Mouse (Mus musculus): Measurements from ENCODE around the gene Zfp786. TPM values are rescaled to one million over a fixed set of nuclear protein-coding genes. Genes with fewer than 3 reads are reported as not detected.
A peak's percentile ranks its signal among the peaks of the same experiment; 100 is the strongest.
"Not testable (repeated sequence)": the region's sequence is repeated elsewhere in the genome, so short reads cannot be mapped to it uniquely, and the experiment has no call there.

Zfp786 gene
- polyA plus RNA-seq, 1 experiment from 2014 or later: 13.1 TPM

DNA sequence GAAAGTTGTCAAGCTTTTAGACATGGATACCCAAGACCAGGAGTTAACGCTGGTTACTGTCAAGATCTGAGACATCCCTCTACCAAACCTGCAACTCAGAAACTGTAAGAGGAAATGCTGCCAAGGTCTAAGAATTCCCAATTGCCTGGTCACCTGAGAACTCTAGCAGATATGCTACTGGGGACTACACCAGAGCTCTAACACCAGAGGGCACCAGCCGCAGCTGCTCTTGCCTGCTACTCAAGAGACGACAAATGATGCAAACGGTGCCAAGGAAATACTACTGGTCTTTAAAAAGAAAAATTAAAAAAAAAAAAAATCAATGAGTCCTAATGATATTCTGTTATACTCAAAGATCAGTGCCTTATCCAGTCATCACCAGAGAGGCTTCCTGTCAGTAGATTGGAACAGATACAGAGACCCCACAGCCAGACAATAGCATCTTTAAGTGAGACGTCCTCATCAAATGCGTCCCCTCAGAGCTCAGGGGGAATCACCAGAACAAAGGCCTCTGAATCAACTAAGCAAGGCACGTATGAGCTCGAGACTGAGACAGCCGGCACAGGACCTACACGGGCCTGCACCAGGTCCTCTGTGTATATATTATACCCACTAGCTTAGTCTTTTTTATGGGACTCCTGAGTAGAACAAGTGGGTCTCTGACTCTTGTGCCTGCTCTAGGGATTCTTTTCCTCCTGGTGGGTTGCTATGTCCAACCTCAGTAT is 36.4 kb downstream of the Zfp786 start:
- ATAC-seq (ENCODE audit: low FRiP score, low read depth): peak; percentile 77
- H3K9ac ChIP-seq (replicated peaks): no peak overlapping the region
- peak overlapping the region; percentile 71 for H3K27ac ChIP-seq (replicated peaks)
- H3K4me1 ChIP-seq: no peaks in the 10 kb centered on the region; the same call in 1 of the 2 replicates
- H3K36me3 ChIP-seq: peaks cover 47% of the 10 kb centered on the region
- 51% methylated on average over 10 of the region's 10 CpGs for WGBS
- no peak overlapping the region for H3K4me2 ChIP-seq (replicated peaks)
- no peaks in the 10 kb centered on the region for H3K27me3 ChIP-seq
- H3K9me3 ChIP-seq: no peaks in the 10 kb centered on the region
- no peak overlapping the region for H3K4me3 ChIP-seq

DNA sequence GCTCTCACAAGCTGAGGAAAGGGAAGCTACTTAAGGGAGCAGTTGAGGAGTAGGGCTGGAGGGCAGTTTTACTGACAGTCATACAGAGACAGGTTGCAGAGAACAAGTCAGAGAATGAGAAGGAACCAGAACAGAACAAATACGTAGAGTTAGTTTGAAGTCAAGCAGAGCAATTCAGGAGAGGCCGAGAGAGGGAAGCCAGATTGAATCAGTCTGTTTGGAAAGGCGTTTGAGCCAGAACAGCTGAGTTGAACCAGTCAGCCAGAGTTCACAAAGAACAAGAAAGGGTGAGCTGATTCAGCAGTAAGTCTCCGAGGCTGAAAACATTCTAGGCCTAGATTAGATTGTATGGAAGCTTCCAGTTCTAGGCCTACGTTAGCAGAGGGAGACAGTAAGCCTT is 37.4 kb downstream of the Zfp786 start:
- WGBS: 83% methylated on average over 5 of the region's 5 CpGs
- Histone ChIP-seq H3K9me3 (no peaks in the 10 kb centered on the region), H3K27ac (replicated peaks) (no peak overlapping the region), H3K4me3 (no peak overlapping the region), H3K27me3 (no peaks in the 10 kb centered on the region), H3K9ac (replicated peaks) (no peak overlapping the region), H3K4me2 (replicated peaks) (no peak overlapping the region), H3K4me1 (peaks cover 8% of the 10 kb centered on the region), H3K36me3 (peaks cover 37% of the 10 kb centered on the region)
- no peak for ATAC-seq (ENCODE audit: low FRiP score, low read depth)

DNA sequence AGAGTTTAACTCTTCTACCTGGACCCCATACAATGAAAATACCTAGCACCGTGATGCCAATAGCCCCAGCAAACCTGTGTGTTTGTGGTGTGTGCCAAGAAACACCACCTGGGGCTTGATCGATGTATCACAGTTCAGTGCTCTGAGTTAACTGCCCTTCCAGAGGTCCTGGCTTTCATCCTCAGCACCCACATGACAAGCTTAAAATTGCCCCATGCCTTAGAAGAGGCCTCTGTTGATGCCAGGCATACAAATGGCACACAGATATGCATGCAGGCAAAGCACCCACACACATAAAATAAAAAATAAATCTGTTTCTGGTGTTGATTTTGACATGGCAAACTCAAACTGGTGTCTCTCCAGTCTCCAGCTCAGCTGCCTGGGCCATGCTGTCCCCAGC is 38.1 kb downstream of the Zfp786 start:
- Histone ChIP-seq H3K4me3 (no peak overlapping the region), H3K27ac (replicated peaks) (no peak overlapping the region; the same call in 1 of the 2 replicates), H3K4me2 (replicated peaks) (no peak overlapping the region), H3K4me1 (peaks cover 8% of the 10 kb centered on the region), H3K36me3 (peaks cover 30% of the 10 kb centered on the region), H3K9me3 (no peaks in the 10 kb centered on the region), H3K27me3 (no peaks in the 10 kb centered on the region), H3K9ac (replicated peaks) (no peak overlapping the region)
- 89% methylated on average over 2 of the region's 2 CpGs for WGBS
- no peak for ATAC-seq (ENCODE audit: low FRiP score, low read depth)

DNA sequence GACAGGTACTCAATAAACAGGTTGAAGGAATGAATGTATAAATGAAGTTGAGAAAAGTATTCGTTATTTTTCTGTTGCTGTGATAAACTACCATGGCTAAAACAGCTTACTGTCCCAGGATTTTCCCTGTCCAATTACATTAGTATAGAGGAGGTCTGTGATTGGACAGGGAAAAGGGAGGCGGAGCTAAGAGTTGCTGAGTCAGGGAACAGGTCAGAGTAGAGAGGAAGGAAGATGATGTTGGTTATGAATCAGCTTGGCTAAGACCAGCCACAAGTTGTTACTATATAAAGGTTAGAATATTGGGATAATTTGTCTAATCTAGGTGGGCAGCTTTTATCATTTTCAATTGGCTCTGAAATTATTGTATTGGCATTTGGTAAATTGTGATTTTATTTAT is 39.9 kb downstream of the Zfp786 start:
- H3K27ac ChIP-seq (replicated peaks): no peak overlapping the region
- no peaks in the 10 kb centered on the region for H3K27me3 ChIP-seq
- H3K9ac ChIP-seq (replicated peaks): no peak overlapping the region
- no peak for ATAC-seq (ENCODE audit: low FRiP score, low read depth)
- no peak overlapping the region for H3K4me3 ChIP-seq
- no peaks in the 10 kb centered on the region for H3K9me3 ChIP-seq
- H3K4me2 ChIP-seq (replicated peaks): no peak overlapping the region
- H3K36me3 ChIP-seq: peaks cover 14% of the 10 kb centered on the region
- WGBS: 44% methylated on average over 2 of the region's 2 CpGs
- H3K4me1 ChIP-seq: peaks cover 8% of the 10 kb centered on the region

DNA sequence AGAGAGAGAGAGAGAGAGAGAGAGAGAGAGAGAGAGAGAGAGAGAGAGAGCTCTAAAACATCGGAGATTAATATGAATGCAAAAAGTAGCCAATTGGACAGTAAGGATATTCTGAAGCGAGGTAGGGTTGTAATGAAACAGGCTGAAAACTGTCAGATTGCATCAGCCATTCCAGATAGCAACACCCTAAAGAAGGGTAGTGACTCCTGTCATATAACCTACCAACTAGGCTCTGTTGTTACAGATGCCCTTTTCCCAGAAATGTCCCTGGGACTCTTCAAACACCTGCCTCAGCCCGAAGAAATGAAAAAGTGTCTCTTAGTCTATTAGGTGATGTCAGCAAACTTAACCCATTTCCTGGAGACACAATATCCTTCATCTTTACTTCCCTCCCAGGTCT is 41.8 kb downstream of the Zfp786 start:
- H3K27ac ChIP-seq (replicated peaks): peak overlapping the region; percentile 96
- H3K27me3 ChIP-seq: no peaks in the 10 kb centered on the region
- H3K4me1 ChIP-seq: peaks cover 8% of the 10 kb centered on the region
- peak overlapping the region; percentile 60 for H3K4me2 ChIP-seq (replicated peaks)
- WGBS: 44% methylated on average over 3 of the region's 3 CpGs
- H3K36me3 ChIP-seq: no peaks in the 10 kb centered on the region
- ATAC-seq (ENCODE audit: low FRiP score, low read depth): no peak
- H3K4me3 ChIP-seq: peak overlapping the region; percentile 49
- no peaks in the 10 kb centered on the region for H3K9me3 ChIP-seq
- H3K9ac ChIP-seq (replicated peaks): peak overlapping the region; percentile 68

DNA sequence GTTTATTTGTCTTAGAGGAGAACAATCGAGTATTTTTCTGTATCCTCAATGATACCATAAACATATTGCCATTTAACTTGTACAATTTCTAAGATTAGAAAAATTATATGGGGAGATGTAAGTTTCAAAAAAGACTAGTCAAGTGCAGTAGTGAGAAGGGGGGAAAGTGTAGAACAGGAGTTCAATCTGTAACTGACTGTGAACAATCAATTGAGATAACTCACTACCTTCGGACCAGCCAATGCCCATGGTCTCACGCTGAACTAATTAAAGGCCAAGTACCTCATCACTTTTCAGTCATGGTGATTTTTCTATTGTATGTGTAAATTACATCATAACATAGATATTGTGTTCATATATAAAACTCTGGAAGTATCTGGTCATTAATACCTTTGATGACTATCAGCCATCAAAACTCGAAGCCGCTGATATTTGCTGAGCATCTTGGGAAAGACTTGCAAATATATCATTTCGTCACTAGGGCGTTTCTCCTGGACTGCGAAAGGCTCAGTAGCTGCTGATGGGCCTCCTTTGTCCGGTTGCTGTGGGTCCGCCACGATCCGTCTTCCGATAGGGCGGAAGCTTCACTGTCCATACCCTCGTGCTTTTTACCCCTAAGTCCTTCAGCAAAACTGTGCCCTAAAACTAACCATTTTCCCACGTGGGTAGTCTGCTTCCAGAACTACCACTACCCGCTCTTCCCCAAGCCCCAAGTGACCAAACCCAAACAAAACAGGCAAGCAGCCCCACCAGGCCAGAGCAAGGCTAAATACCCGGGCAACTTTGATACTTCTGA is 42.5 kb downstream of the Zfp786 start:
- peak; percentile 95 for ATAC-seq (ENCODE audit: low FRiP score, low read depth)
- Histone ChIP-seq H3K9me3 (no peaks in the 10 kb centered on the region), H3K4me2 (replicated peaks) (peak overlapping the region; percentile 60), H3K9ac (replicated peaks) (peak overlapping the region; percentile 68), H3K36me3 (no peaks in the 10 kb centered on the region), H3K27me3 (no peaks in the 10 kb centered on the region), H3K4me1 (peaks cover 8% of the 10 kb centered on the region), H3K4me3 (peak overlapping the region; percentile 49), H3K27ac (replicated peaks) (peak overlapping the region; percentile 96)
- 3% methylated on average over 18 of the region's 18 CpGs for WGBS

DNA sequence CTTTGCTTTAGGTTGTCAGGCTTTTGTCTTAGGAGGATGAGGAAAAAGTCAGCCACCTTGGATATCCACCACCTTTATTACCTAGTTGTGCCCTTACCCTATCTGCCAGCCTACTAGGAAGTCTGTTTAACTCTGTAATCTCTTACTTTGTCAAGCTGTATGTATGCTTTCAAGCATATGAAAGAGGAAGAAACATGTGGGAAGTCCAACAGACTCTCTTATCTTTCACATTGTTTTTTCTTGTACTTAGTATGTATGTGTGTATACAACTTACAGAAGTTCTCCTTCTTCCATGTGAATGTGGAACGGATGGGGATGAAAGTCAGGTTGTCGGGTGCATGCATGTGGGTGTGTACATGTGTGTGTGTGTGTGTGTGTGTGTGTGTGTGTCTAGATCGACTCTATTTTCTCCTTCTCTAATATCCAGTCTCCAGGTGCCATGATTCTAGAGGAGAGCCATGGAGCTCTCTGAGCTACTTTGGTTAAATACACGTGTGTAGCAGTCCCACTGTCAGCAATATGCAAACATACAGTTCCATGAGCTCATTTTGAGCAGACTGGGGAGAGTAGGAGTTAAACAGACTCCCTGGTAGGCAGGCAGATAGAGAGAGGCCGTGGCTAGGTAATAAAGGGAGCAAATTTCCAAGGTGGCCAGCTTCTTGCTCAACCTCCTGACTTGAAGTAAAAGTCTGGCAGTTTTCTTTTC is 45.8 kb downstream of the Zfp786 start:
- WGBS: 74% methylated on average over 5 of the region's 5 CpGs
- ATAC-seq (ENCODE audit: low FRiP score, low read depth): no peak
- Histone ChIP-seq H3K36me3 (no peaks in the 10 kb centered on the region), H3K4me3 (no peak overlapping the region), H3K9ac (replicated peaks) (no peak overlapping the region), H3K9me3 (no peaks in the 10 kb centered on the region), H3K4me1 (peaks cover 17% of the 10 kb centered on the region), H3K27ac (replicated peaks) (no peak overlapping the region), H3K27me3 (no peaks in the 10 kb centered on the region), H3K4me2 (replicated peaks) (no peak overlapping the region)

DNA sequence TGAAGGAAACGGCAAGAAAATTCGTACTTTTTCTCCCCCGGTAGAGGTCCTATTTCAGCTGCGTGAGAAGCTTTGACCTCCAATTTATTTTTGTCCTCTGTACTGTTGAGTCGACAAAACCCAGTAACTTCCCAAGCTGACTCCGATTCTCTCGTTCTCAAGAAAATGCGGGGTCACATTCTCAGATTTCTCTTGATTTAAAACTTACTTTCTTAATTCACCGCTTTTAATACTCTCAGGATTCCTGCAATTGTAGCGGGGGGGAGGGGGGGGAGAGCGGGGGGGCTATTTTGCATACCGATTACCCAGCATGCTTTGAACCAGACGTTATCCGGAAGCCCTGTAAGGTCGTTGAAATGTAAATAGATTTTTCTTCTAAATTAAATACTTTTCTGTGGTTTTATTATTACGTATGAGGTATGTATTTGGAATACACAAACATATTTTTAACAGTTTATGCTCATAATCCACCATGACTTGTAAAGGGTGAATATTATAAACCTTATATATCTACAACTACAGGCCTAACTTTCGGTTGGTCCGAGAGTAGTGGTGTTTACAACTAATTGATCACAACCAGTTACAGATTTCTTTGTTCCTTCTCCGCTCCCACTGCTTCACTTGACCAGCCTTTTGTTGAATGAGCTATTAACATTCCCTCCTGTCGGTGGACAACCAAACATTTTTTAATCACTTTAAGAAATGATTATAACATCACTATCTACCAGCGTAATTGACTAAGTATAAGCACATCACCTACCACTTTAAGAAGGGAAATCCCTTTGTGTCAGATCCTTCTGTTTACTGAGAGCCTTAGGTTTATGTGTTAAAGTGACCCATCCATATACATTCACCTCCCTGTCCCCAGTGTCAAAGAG is 49.3 kb downstream of the Zfp786 start:
- Histone ChIP-seq H3K9me3 (no peaks in the 10 kb centered on the region), H3K27ac (replicated peaks) (peak overlapping the region; percentile 78), H3K27me3 (no peaks in the 10 kb centered on the region), H3K9ac (replicated peaks) (peak overlapping the region; percentile 44), H3K4me2 (replicated peaks) (peak overlapping the region; percentile 49), H3K36me3 (no peaks in the 10 kb centered on the region), H3K4me3 (peak overlapping the region; percentile 52), H3K4me1 (peaks cover 9% of the 10 kb centered on the region)
- peak; percentile 50; the same call in 1 of the 2 replicates for ATAC-seq (ENCODE audit: low FRiP score, low read depth)
- under 1% methylated on average over 21 of the region's 21 CpGs for WGBS

DNA sequence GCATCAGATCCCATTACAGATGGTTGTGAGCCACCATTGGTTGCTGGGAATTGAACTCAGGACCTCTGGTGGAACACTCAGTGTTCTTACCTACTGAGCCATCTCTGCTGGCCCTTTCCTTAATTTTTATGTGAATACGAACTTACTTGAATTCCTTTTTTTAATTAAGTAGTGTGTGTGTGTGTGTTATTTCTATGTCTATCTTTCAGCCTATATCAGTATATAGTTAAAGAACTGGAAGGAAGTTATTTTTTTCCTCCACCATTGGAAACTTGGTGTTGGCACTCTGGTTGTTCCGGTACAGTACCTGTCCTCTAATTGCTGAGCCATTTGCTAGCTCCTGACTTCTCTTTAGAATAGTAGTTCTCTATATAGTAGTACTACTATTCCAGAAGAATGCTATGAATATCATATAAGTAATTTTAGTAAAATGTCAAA is 50.1 kb downstream of the Zfp786 start:
- Histone ChIP-seq H3K4me2 (replicated peaks) (peak overlapping the region; percentile 49), H3K9me3 (no peaks in the 10 kb centered on the region), H3K36me3 (no peaks in the 10 kb centered on the region), H3K9ac (replicated peaks) (no peak overlapping the region), H3K4me1 (peaks cover 9% of the 10 kb centered on the region), H3K27me3 (no peaks in the 10 kb centered on the region), H3K27ac (replicated peaks) (no peak overlapping the region), H3K4me3 (peak overlapping the region; percentile 52)
- whole genome bisulfite sequencing: 18% methylated on average over 2 of the region's 2 CpGs
- no peak for ATAC-seq (ENCODE audit: low FRiP score, low read depth)

DNA sequence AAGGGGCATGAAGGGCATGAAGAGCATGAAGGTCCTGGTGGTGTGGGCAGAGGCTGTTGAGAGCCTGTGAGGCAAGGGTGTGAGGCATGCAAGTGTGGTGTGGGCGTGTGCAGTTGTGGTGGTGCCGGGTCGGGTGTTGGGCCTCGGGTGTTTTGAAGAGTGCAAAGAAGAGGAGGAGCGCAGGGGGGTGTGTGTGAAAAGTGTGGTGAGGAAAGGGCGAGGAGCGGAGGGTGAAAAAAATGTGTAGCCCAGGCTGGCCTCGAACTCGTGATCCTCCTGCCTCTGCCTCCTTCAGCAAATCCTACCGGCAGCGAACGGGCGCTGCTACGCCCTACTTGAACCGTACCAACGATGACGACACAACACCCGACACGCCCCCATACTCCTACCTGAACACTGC is 58.9 kb downstream of the Zfp786 start:
- ATAC-seq (ENCODE audit: low FRiP score, low read depth); H3K9me3 ChIP-seq; H3K27me3 ChIP-seq; H3K4me1 ChIP-seq; H3K27ac ChIP-seq (replicated peaks); H3K36me3 ChIP-seq; H3K9ac ChIP-seq (replicated peaks): not testable (repeated sequence)
- H3K4me2 ChIP-seq (replicated peaks): 0 out of 2 replicates have a peak overlapping the region, but pooled peaks have one; percentile 26
- H3K4me3 ChIP-seq: peak overlapping the region; percentile 21; the same call in 1 of the 2 replicates
- 61% methylated on average over 9 of the region's 19 CpGs for WGBS

DNA sequence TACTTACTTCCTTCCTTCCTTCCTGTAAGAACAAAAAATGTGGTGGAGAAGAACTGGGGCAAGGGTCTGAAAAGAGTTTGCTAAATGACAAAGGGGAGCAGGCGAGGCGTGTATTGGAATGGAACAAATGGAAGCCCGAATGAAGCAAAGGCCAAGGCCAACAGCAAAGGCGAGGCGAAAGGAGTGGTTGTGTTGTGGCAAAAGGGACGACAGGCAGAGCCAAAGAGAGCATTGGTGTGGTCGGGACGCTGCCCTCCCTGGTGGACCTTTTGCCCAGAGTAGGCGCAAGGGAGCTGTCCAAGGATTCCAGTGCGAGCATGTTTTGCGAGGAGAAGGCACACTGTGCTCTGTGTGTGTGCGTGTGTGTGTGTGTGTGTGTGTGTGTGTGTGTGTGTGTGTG is 59.6 kb downstream of the Zfp786 start:
- H3K36me3 ChIP-seq; ATAC-seq (ENCODE audit: low FRiP score, low read depth); H3K4me1 ChIP-seq; H3K27me3 ChIP-seq; H3K9ac ChIP-seq (replicated peaks); H3K27ac ChIP-seq (replicated peaks); H3K4me2 ChIP-seq (replicated peaks); H3K4me3 ChIP-seq; H3K9me3 ChIP-seq: not testable (repeated sequence)
- WGBS: 78% methylated on average over 12 of the region's 12 CpGs
